Mouse (Mus musculus) C3H10T1/2 (cell line): ENCODE results near the gene Lamb3. TPM values are rescaled to one million over a fixed set of nuclear protein-coding genes. Genes with fewer than 3 reads are reported as not detected.

Experiments used
- polyA plus RNA-seq, 2 experiments: library from polyadenylated mRNA; unstranded; fragments of >200 nt; fragmentation: generic; extraction: Trizol; gene quantifications; one replicate each; pipeline ENCODE4 v1.2.1; 2012; ENCODE audit warnings: missing spikeins in 2 of 2

Lamb3 gene
- under 1 TPM; 0.14 to 0.54 TPM for polyA plus RNA-seq

GRCm38 (mm10) chr1:193207503-193207902, at the start of gene Lamb3:
Gene Lamb3, plus strand, starts transcription at chr1:193207699.

GRCm38 (mm10) chr1:193167746-193168145, 39.8 kb upstream of the Lamb3 start, which contains the start of gene A130010J15Rik:
Gene A130010J15Rik, plus strand, starts transcription at chr1:193168046.

GRCm38 (mm10) chr1:193201383-193201778, 6.1 kb upstream of the Lamb3 start, which contains the start of gene Traf3ip3:
Gene Traf3ip3, minus strand, starts transcription at chr1:193201703.

GRCm38 (mm10) chr1:193263955-193264598, 56.6 kb downstream of the Lamb3 start, which contains the start of gene Hsd11b1:
Gene Hsd11b1, minus strand, starts transcription at chr1:193264075.

GRCm38 (mm10) chr1:193272916-193273601, 65.6 kb downstream of the Lamb3 start, which contains the start of gene G0s2:
Gene G0s2, minus strand, starts transcription at chr1:193273217.

GRCm38 (mm10) chr1:193370096-193370495, 162.6 kb downstream of the Lamb3 start, which contains the start of gene Camk1g:
Gene Camk1g, minus strand, starts transcription at chr1:193370298.

Other genes with a start within 250 kb of the Lamb3 start
- not detected for gene Syt14, start 171.9 kb upstream of the Lamb3 start, polyA plus RNA-seq
- gene Diexf, start 77.4 kb upstream of the Lamb3 start, polyA plus RNA-seq, result 1 to 10 TPM; 3.4 to 7.7 TPM
- gene Irf6, start 54.6 kb upstream of the Lamb3 start, polyA plus RNA-seq, result under 1 TPM in 1 of 2 experiments, not detected in 1; 0.04 TPM
- 1 to 10 TPM in 1 of 2 experiments, under 1 TPM in 1; 0.42 to 3.0 TPM for gene A130010J15Rik, start 39.7 kb upstream of the Lamb3 start, polyA plus RNA-seq
- under 1 TPM in 1 of 2 experiments, not detected in 1; 0.35 TPM for gene Traf3ip3, start 6.0 kb upstream of the Lamb3 start, polyA plus RNA-seq
- gene Hsd11b1, start 56.4 kb downstream of the Lamb3 start, polyA plus RNA-seq, result under 1 TPM in 1 of 2 experiments, not detected in 1; 0.96 TPM
- gene G0s2, start 65.5 kb downstream of the Lamb3 start, polyA plus RNA-seq, result 1 to 10 TPM in 1 of 2 experiments, not detected in 1; 2.2 TPM
- 1 to 10 TPM in 1 of 2 experiments, under 1 TPM in 1; 0.01 to 3.6 TPM for gene Camk1g, start 162.6 kb downstream of the Lamb3 start, polyA plus RNA-seq